Mouse (Mus musculus) heart, postnatal 25 days (tissue): Measurements from ENCODE around the gene Mepe. TPM values are rescaled to one million over a fixed set of nuclear protein-coding genes. Genes with fewer than 3 reads are reported as not detected.

Source experiments
- DNase-seq: peaks from one replicate; pipeline ENCODE4 v3.0.0; 2022; ENCODE audit warnings: low spot score
- intact Hi-C: fragments of 180-260 bp; cut with DNase I; formaldehyde crosslinking; loops from one replicate; pipeline ENCODE4 v1.15.1; 2025
- total RNA-seq, 2 experiments: library from RNA; stranded (reverse); gene quantifications; 2 replicates each; pipeline ENCODE4 v1.2.3; 2021

Mepe gene
- total RNA-seq = not detected

- intact Hi-C loops = no loop called here
- DNase-seq = no peak
These were observed at the start of gene Mepe for GRCm38 (mm10) chr5:104325029-104325428. Gene Mepe (plus strand): TSS chr5:104325329.

GRCm38 (mm10) chr5:104294201-104294600 is 30.9 kb upstream of the Mepe start:
- intact Hi-C loops = no loop called here
- no peak for DNase-seq

GRCm38 (mm10) chr5:104298994-104299393 is 26.1 kb upstream of the Mepe start, which contains the start of gene Ibsp:
Gene Ibsp (plus strand): TSS chr5:104299171.
- no peak for DNase-seq
- intact Hi-C loops = no loop called here

GRCm38 (mm10) chr5:104314073-104314472 is 11.1 kb upstream of the Mepe start:
- intact Hi-C loops = no loop called here
- DNase-seq = no peak

GRCm38 (mm10) chr5:104326884-104327283 is 1.8 kb downstream of the Mepe start:
- intact Hi-C loops = no loop called here
- no peak for DNase-seq

GRCm38 (mm10) chr5:104327389-104327788 is 2.3 kb downstream of the Mepe start:
- intact Hi-C loops = no loop called here

GRCm38 (mm10) chr5:104327876-104328275 is 2.7 kb downstream of the Mepe start:
- DNase-seq = no peak
- intact Hi-C loops = no loop called here

More at GRCm38 (mm10) chr5:104327389-104327788, 2.3 kb downstream of the Mepe start:
- no peak for DNase-seq

- intact Hi-C loops = no loop called here
- no peak for DNase-seq
These were observed 3.3 kb downstream of the Mepe start for GRCm38 (mm10) chr5:104328317-104328850.

GRCm38 (mm10) chr5:104329381-104329780 is 4.3 kb downstream of the Mepe start:
- DNase-seq = no peak
- intact Hi-C loops = no loop called here

GRCm38 (mm10) chr5:104330088-104330487 is 5.0 kb downstream of the Mepe start:
- intact Hi-C loops = no loop called here

GRCm38 (mm10) chr5:104332296-104332695 is 7.2 kb downstream of the Mepe start:
- DNase-seq = no peak
- intact Hi-C loops = loop anchor here (2.0 kb wide), 1 partner anchor 113 kb away; no protein-coding TSS in a partner anchor

More at GRCm38 (mm10) chr5:104330088-104330487, 5.0 kb downstream of the Mepe start:
- no peak for DNase-seq

GRCm38 (mm10) chr5:104333231-104333640 is 8.1 kb downstream of the Mepe start:
- DNase-seq = no peak
- intact Hi-C loops = loop anchor here (2.0 kb wide), 1 partner anchor 114 kb away; no protein-coding TSS in a partner anchor

- DNase-seq = no peak
- intact Hi-C loops = loop anchor here (2.0 kb wide), 1 partner anchor 115 kb away; no protein-coding TSS in a partner anchor
These were observed 8.5 kb downstream of the Mepe start for GRCm38 (mm10) chr5:104333643-104334042.

GRCm38 (mm10) chr5:104334516-104334915 is 9.4 kb downstream of the Mepe start:
- intact Hi-C loops = no loop called here
- no peak for DNase-seq

- DNase-seq = no peak
- intact Hi-C loops = loop anchor here (5.0 kb wide), 3 partner anchors 204 to 339 kb away; no protein-coding TSS in a partner anchor
These were observed 10.8 kb downstream of the Mepe start for GRCm38 (mm10) chr5:104335962-104336361.

- intact Hi-C loops = loop anchor here (5.0 kb wide), 3 partner anchors 205 to 340 kb away; no protein-coding TSS in a partner anchor
These were observed 12.4 kb downstream of the Mepe start for GRCm38 (mm10) chr5:104337491-104337890.

GRCm38 (mm10) chr5:104339009-104339408 is 13.9 kb downstream of the Mepe start:
- intact Hi-C loops = loop anchor here (5.0 kb wide), 3 partner anchors 207 to 342 kb away; no protein-coding TSS in a partner anchor
- no peak for DNase-seq

More at GRCm38 (mm10) chr5:104337491-104337890, 12.4 kb downstream of the Mepe start:
- DNase-seq = no peak

- no peak for DNase-seq
- intact Hi-C loops = loop anchor here (5.0 kb wide), 3 partner anchors 208 to 343 kb away; no protein-coding TSS in a partner anchor
These were observed 14.8 kb downstream of the Mepe start for GRCm38 (mm10) chr5:104339706-104340512.

GRCm38 (mm10) chr5:104340513-104340829 is 15.3 kb downstream of the Mepe start:
- intact Hi-C loops = no loop called here
- DNase-seq = no peak

GRCm38 (mm10) chr5:104342881-104343280 is 17.8 kb downstream of the Mepe start:
- no peak for DNase-seq
- intact Hi-C loops = no loop called here
